In the genomic region with DNA sequence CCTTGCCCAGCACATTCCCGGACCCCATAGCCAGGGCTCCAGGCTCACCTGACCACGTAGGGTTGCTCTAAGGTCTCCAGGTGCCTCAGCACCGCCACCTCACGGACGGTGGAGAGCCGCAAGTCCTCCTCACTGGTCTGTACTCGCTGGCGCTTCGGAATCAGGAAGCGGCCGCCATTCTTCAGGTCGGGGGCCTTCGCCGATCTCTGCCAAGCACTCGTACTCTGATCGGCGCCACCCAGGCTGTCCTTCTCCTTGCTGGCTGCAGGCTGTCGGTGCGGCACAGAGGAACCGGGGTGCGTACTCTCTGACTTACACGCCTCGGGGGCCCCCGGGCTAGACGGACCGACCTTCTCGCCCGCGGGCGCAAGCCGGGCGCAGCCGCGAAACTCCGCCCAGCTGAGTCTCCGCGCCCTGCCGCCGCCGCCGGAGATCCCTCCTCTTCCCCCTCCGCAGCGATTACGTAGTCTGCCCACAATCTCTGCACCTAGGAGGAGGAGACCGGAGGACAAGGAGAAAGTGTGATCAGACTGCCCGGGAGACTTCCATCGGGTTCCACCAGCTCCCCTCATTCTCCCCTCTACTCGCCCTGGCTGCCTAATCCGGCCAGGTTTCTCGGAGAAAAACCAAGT, we compare ENCODE assay signal across 8 mouse cellular contexts. TPM values are rescaled to one million over a fixed set of nuclear protein-coding genes. Genes with fewer than 3 reads are reported as not detected.
A peak's percentile ranks its signal among the peaks of the same experiment; 100 is the strongest.
DNase-seq lines count a peak whose midpoint lies in the region; ATAC-seq and TF ChIP-seq lines count a peak whose summit lies in the region.

No protein-coding gene starts in this region.

- under 1% methylated on average over 47 of the region's 50 CpGs for WGBS in embryonic facial prominence, embryonic 13.5 days
- WGBS in heart, postnatal 0 days, result under 1% methylated on average over 47 of the region's 50 CpGs

- peak; percentile 81 to 83 for DNase-seq in B cell, adult 2 months
- DNase-seq in adrenal gland, adult (ENCODE audit: inconsistent age in 2 of 2, low spot score in 1 of 2), result peak; percentile 87 to 95
- DNase-seq in heart, postnatal 0 days (ENCODE audit: low spot score), result peak; percentile 60
- DNase-seq in kidney, postnatal 25 days, result peak; percentile 77 to 89
- peak; percentile 19 for DNase-seq in right cerebral cortex, postnatal 4 days
- no peak for DNase-seq in layer of hippocampus, adult 9-10 months (ENCODE audit: low spot score)

- TF ChIP-seq EP300 in heart, postnatal 0 days (IDR thresholded peaks at IDR 0.05; ENCODE audit: low read depth), result no peak

- H3K4me3 ChIP-seq in embryonic facial prominence, embryonic 13.5 days, result peak overlapping the region; percentile 67
- H3K4me3 ChIP-seq in heart, postnatal 0 days (ENCODE audit: low read depth, low read length), result peak overlapping the region; percentile 69

- peak overlapping the region; percentile 78 for H3K9ac ChIP-seq in embryonic facial prominence, embryonic 13.5 days
- peak overlapping the region; percentile 62 for H3K9ac ChIP-seq in heart, postnatal 0 days (replicated peaks; ENCODE audit: low read depth, low read length)

- H3K36me3 ChIP-seq in embryonic facial prominence, embryonic 13.5 days, result no peaks in the 10 kb centered on the region
- no peaks in the 10 kb centered on the region for H3K36me3 ChIP-seq in heart, postnatal 0 days (replicated peaks; ENCODE audit: control insufficient read depth, insufficient read depth, low read length)

- peak; percentile 73 for ATAC-seq in embryonic facial prominence, embryonic 13.5 days (ENCODE audit: insufficient number of reproducible peaks, insufficient read depth, low FRiP score, low TSS enrichment, low read depth)
- ATAC-seq in heart, postnatal 0 days (ENCODE audit: insufficient read depth, low read depth), result peak; percentile 80
- ATAC-seq in megakaryocyte, adult 5-6 weeks (ENCODE audit: poor library complexity, severe bottlenecking), result peak; percentile 88

- H3K4me2 ChIP-seq in embryonic facial prominence, embryonic 13.5 days, result peak overlapping the region; percentile 95
- peak overlapping the region; percentile 80 for H3K4me2 ChIP-seq in heart, postnatal 0 days (ENCODE audit: low read depth, low read length)

- H3K9me3 ChIP-seq in embryonic facial prominence, embryonic 13.5 days, result no peaks in the 10 kb centered on the region
- no peaks in the 10 kb centered on the region for H3K9me3 ChIP-seq in heart, postnatal 0 days (replicated peaks; ENCODE audit: control insufficient read depth, low read length)

- TF ChIP-seq CTCF in heart, postnatal 0 days (IDR thresholded peaks at IDR 0.05; ENCODE audit: low read depth), result peak; percentile 37

- peaks cover 35% of the 10 kb centered on the region for H3K27me3 ChIP-seq in embryonic facial prominence, embryonic 13.5 days
- H3K27me3 ChIP-seq in heart, postnatal 0 days (ENCODE audit: control insufficient read depth, insufficient read depth, low read length), result peaks cover 33% of the 10 kb centered on the region

- H3K27ac ChIP-seq in embryonic facial prominence, embryonic 13.5 days, result peak overlapping the region; percentile 44; the same call in 1 of the 2 replicates
- peak overlapping the region; percentile 15 for H3K27ac ChIP-seq in heart, postnatal 0 days (ENCODE audit: low read depth)

- H3K4me1 ChIP-seq in embryonic facial prominence, embryonic 13.5 days, result peaks cover 18% of the 10 kb centered on the region
- H3K4me1 ChIP-seq in heart, postnatal 0 days (ENCODE audit: control insufficient read depth, insufficient read depth), result peaks cover 9% of the 10 kb centered on the region; the same call in 1 of the 2 replicates

RNA-seq across cellular contexts. Expression of a gene that starts 0.5 kb away (rescaled TPM):
- 18.9 and 20.0 TPM in 2 replicates for polyA plus RNA-seq in embryonic facial prominence, embryonic 13.5 days (2015; fragmentation: Nextera tagmentation; extraction: Ambion mirVana)
- total RNA-seq in heart, postnatal 0 days (2014; rRNA removed; ENCODE audit: low replicate concordance), result 1.8 and 4.2 TPM in 2 replicates
- polyA plus RNA-seq in heart, postnatal 0 days (2015; fragmentation: Nextera tagmentation; extraction: Ambion mirVana), result 3.2 and 4.9 TPM in 2 replicates
- 3.1 and 3.7 TPM in 2 replicates for total RNA-seq in megakaryocyte, adult 5-6 weeks (2015)
- 2.4 and 2.9 TPM in 2 replicates for total RNA-seq in megakaryocyte, adult 5-6 weeks (2017)

RNA-seq across cellular contexts. Expression of a gene that starts 9.8 kb away (rescaled TPM):
- polyA plus RNA-seq in embryonic facial prominence, embryonic 13.5 days (2015; fragmentation: Nextera tagmentation; extraction: Ambion mirVana), result 5.8 and 6.6 TPM in 2 replicates
- 1.3 TPM in 1 of 2 replicates, not detected in the other for total RNA-seq in heart, postnatal 0 days (2014; rRNA removed; ENCODE audit: low replicate concordance)
- polyA plus RNA-seq in heart, postnatal 0 days (2015; fragmentation: Nextera tagmentation; extraction: Ambion mirVana), result 0.85 and 1.1 TPM in 2 replicates
- total RNA-seq in megakaryocyte, adult 5-6 weeks (2015), result 3.7 and 3.9 TPM in 2 replicates
- 1.3 and 7.2 TPM in 2 replicates for total RNA-seq in megakaryocyte, adult 5-6 weeks (2017)

RNA-seq across cellular contexts. Expression of a gene that starts 9.8 kb away (rescaled TPM):
- 0.37 and 1.3 TPM in 2 replicates for polyA plus RNA-seq in embryonic facial prominence, embryonic 13.5 days (2015; fragmentation: Nextera tagmentation; extraction: Ambion mirVana)
- not detected in 2 replicates for total RNA-seq in heart, postnatal 0 days (2014; rRNA removed; ENCODE audit: low replicate concordance)
- polyA plus RNA-seq in heart, postnatal 0 days (2015; fragmentation: Nextera tagmentation; extraction: Ambion mirVana), result 0.36 and 0.37 TPM in 2 replicates
- total RNA-seq in megakaryocyte, adult 5-6 weeks (2015), result not detected in 2 replicates
- total RNA-seq in megakaryocyte, adult 5-6 weeks (2017), result not detected in 2 replicates
